Mouse (Mus musculus): ENCODE measurements around the gene Schip1. TPM values are rescaled to one million over a fixed set of nuclear protein-coding genes. Genes with fewer than 3 reads are reported as not detected.

Gene Schip1
- polyA plus RNA-seq, 1 experiment from 2014 or later, result 53.6 TPM

GRCm38 (mm10) chr3:68511744-68512143, 447.1 kb downstream of the Schip1 start:
- no peak overlapping the region for H3K27ac ChIP-seq
- no peak for ATAC-seq
- WGBS, result 75% methylated on average over 4 of the region's 4 CpGs
- no peak overlapping the region for H3K9ac ChIP-seq
- H3K36me3 ChIP-seq, result no peaks in the 10 kb centered on the region
- no peak overlapping the region for H3K4me2 ChIP-seq (replicated peaks)
- H3K9me3 ChIP-seq, result no peaks in the 10 kb centered on the region
- H3K4me3 ChIP-seq (replicated peaks), result no peak overlapping the region
- peaks cover 8% of the 10 kb centered on the region; the same call in 1 of the 2 replicates for H3K4me1 ChIP-seq (replicated peaks)
- no peaks in the 10 kb centered on the region for H3K27me3 ChIP-seq (replicated peaks)

- H3K9ac ChIP-seq, result no peak overlapping the region
- H3K4me1 ChIP-seq (replicated peaks), result peaks cover 6% of the 10 kb centered on the region; the same call in 1 of the 2 replicates
- ATAC-seq, result no peak
- H3K9me3 ChIP-seq, result no peaks in the 10 kb centered on the region
- WGBS, result 64% methylated on average over 11 of the region's 11 CpGs
- H3K36me3 ChIP-seq, result no peaks in the 10 kb centered on the region
- H3K4me3 ChIP-seq (replicated peaks), result no peak overlapping the region
- H3K27me3 ChIP-seq (replicated peaks), result no peaks in the 10 kb centered on the region
- H3K27ac ChIP-seq, result no peak overlapping the region
- no peak overlapping the region for H3K4me2 ChIP-seq (replicated peaks)
Measured at GRCm38 (mm10) chr3:68512327-68512726, 447.7 kb downstream of the Schip1 start.

GRCm38 (mm10) chr3:68513340-68514119, 448.9 kb downstream of the Schip1 start:
- Histone ChIP-seq H3K27ac (no peak overlapping the region), H3K4me3 (replicated peaks) (no peak overlapping the region), H3K9ac (no peak overlapping the region), H3K27me3 (replicated peaks) (no peaks in the 10 kb centered on the region), H3K9me3 (no peaks in the 10 kb centered on the region), H3K36me3 (no peaks in the 10 kb centered on the region), H3K4me1 (replicated peaks) (peaks cover 5% of the 10 kb centered on the region; the same call in 1 of the 2 replicates), H3K4me2 (replicated peaks) (no peak overlapping the region)
- peak; percentile 74 for ATAC-seq
- 39% methylated on average over 7 of the region's 7 CpGs for WGBS

- no peak for ATAC-seq
- Histone ChIP-seq H3K9ac (no peak overlapping the region), H3K36me3 (no peaks in the 10 kb centered on the region), H3K27ac (no peak overlapping the region), H3K9me3 (no peaks in the 10 kb centered on the region), H3K27me3 (replicated peaks) (no peaks in the 10 kb centered on the region), H3K4me3 (replicated peaks) (no peak overlapping the region), H3K4me2 (replicated peaks) (no peak overlapping the region), H3K4me1 (replicated peaks) (peaks cover 5% of the 10 kb centered on the region; the same call in 1 of the 2 replicates)
- 73% methylated on average over 3 of the region's 3 CpGs for WGBS
Measured at GRCm38 (mm10) chr3:68514120-68514497, 449.5 kb downstream of the Schip1 start.

- WGBS, result 67% methylated on average over 3 of the region's 3 CpGs
- Histone ChIP-seq H3K27ac (no peak overlapping the region), H3K4me3 (replicated peaks) (no peak overlapping the region), H3K9me3 (no peaks in the 10 kb centered on the region), H3K9ac (no peak overlapping the region), H3K27me3 (replicated peaks) (no peaks in the 10 kb centered on the region), H3K4me1 (replicated peaks) (peaks cover 5% of the 10 kb centered on the region; the same call in 1 of the 2 replicates), H3K36me3 (no peaks in the 10 kb centered on the region), H3K4me2 (replicated peaks) (no peak overlapping the region)
- ATAC-seq, result peak; percentile 55
Measured at GRCm38 (mm10) chr3:68514717-68515116, 450.1 kb downstream of the Schip1 start.

- Histone ChIP-seq H3K36me3 (no peaks in the 10 kb centered on the region), H3K4me3 (replicated peaks) (no peak overlapping the region), H3K27ac (no peak overlapping the region), H3K4me2 (replicated peaks) (no peak overlapping the region), H3K9me3 (no peaks in the 10 kb centered on the region), H3K27me3 (replicated peaks) (no peaks in the 10 kb centered on the region), H3K9ac (no peak overlapping the region), H3K4me1 (replicated peaks) (peaks cover 5% of the 10 kb centered on the region; the same call in 1 of the 2 replicates)
- WGBS, result 82% methylated on average over 12 of the region's 12 CpGs
- ATAC-seq, result no peak
Measured at GRCm38 (mm10) chr3:68516393-68517081, 451.9 kb downstream of the Schip1 start.

GRCm38 (mm10) chr3:68517236-68517635, 452.6 kb downstream of the Schip1 start:
- Histone ChIP-seq H3K27me3 (replicated peaks) (no peaks in the 10 kb centered on the region), H3K27ac (no peak overlapping the region), H3K4me3 (replicated peaks) (no peak overlapping the region), H3K4me1 (replicated peaks) (peaks cover 5% of the 10 kb centered on the region; the same call in 1 of the 2 replicates), H3K36me3 (no peaks in the 10 kb centered on the region), H3K9me3 (no peaks in the 10 kb centered on the region), H3K4me2 (replicated peaks) (no peak overlapping the region), H3K9ac (no peak overlapping the region)
- ATAC-seq, result no peak
- WGBS, result 35% methylated on average over 7 of the region's 7 CpGs

- no peaks in the 10 kb centered on the region for H3K27me3 ChIP-seq (replicated peaks)
- no peak overlapping the region for H3K27ac ChIP-seq
- H3K4me1 ChIP-seq (replicated peaks), result peaks cover 5% of the 10 kb centered on the region; the same call in 1 of the 2 replicates
- no peak for ATAC-seq
- no peak overlapping the region for H3K4me2 ChIP-seq (replicated peaks)
- no peak overlapping the region for H3K4me3 ChIP-seq (replicated peaks)
- H3K9me3 ChIP-seq, result no peaks in the 10 kb centered on the region
- WGBS, result 91% methylated on average over 8 of the region's 8 CpGs
- no peak overlapping the region for H3K9ac ChIP-seq
- H3K36me3 ChIP-seq, result no peaks in the 10 kb centered on the region
Measured at GRCm38 (mm10) chr3:68518041-68518440, 453.4 kb downstream of the Schip1 start.

- no peaks in the 10 kb centered on the region for H3K9me3 ChIP-seq
- no peaks in the 10 kb centered on the region for H3K27me3 ChIP-seq (replicated peaks)
- no peak overlapping the region for H3K27ac ChIP-seq
- no peak overlapping the region for H3K9ac ChIP-seq
- no peak overlapping the region for H3K4me2 ChIP-seq (replicated peaks)
- ATAC-seq, result peak; percentile 41; the same call in 1 of the 2 replicates
- WGBS, result 85% methylated on average over 5 of the region's 5 CpGs
- no peak overlapping the region for H3K4me3 ChIP-seq (replicated peaks)
- H3K36me3 ChIP-seq, result no peaks in the 10 kb centered on the region
- peaks cover 3% of the 10 kb centered on the region; the same call in 1 of the 2 replicates for H3K4me1 ChIP-seq (replicated peaks)
Measured at GRCm38 (mm10) chr3:68518586-68518985, 454.0 kb downstream of the Schip1 start.

- 81% methylated on average over 10 of the region's 10 CpGs for WGBS
- no peak for ATAC-seq
- H3K36me3 ChIP-seq, result no peaks in the 10 kb centered on the region
- no peak overlapping the region for H3K4me3 ChIP-seq (replicated peaks)
- no peaks in the 10 kb centered on the region for H3K27me3 ChIP-seq (replicated peaks)
- no peaks in the 10 kb centered on the region for H3K4me1 ChIP-seq (replicated peaks)
- no peak overlapping the region for H3K4me2 ChIP-seq (replicated peaks)
- no peak overlapping the region for H3K27ac ChIP-seq
- no peaks in the 10 kb centered on the region for H3K9me3 ChIP-seq
- H3K9ac ChIP-seq, result no peak overlapping the region
Measured at GRCm38 (mm10) chr3:68525361-68525878, 460.8 kb downstream of the Schip1 start.

- Histone ChIP-seq H3K27ac (no peak overlapping the region), H3K4me1 (replicated peaks) (no peaks in the 10 kb centered on the region), H3K4me2 (replicated peaks) (no peak overlapping the region), H3K4me3 (replicated peaks) (no peak overlapping the region), H3K27me3 (replicated peaks) (no peaks in the 10 kb centered on the region), H3K36me3 (no peaks in the 10 kb centered on the region), H3K9ac (no peak overlapping the region), H3K9me3 (no peaks in the 10 kb centered on the region)
- ATAC-seq, result no peak
- 57% methylated on average over 4 of the region's 4 CpGs for WGBS
Measured at GRCm38 (mm10) chr3:68526416-68526815, 461.8 kb downstream of the Schip1 start.

GRCm38 (mm10) chr3:68527182-68527581, 462.6 kb downstream of the Schip1 start:
- WGBS, result 58% methylated on average over 4 of the region's 4 CpGs
- Histone ChIP-seq H3K9me3 (no peaks in the 10 kb centered on the region), H3K36me3 (no peaks in the 10 kb centered on the region), H3K27ac (no peak overlapping the region), H3K4me3 (replicated peaks) (no peak overlapping the region), H3K4me2 (replicated peaks) (no peak overlapping the region), H3K27me3 (replicated peaks) (no peaks in the 10 kb centered on the region), H3K4me1 (replicated peaks) (no peaks in the 10 kb centered on the region), H3K9ac (no peak overlapping the region)
- ATAC-seq, result no peak
